Mouse (Mus musculus) liver, postnatal 0 days (tissue): ENCODE data around the gene Slc26a10.

ENCODE experiments used
- CTCF ChIP-seq: sonication (generic); IDR thresholded peaks from 2 replicates; pipeline ENCODE4 v1.5.1; 2016; ENCODE audit warnings: antibody characterized with exemption, low read depth
- EP300 ChIP-seq: IDR thresholded peaks from 2 replicates; pipeline ENCODE4 v1.6.1; 2016; ENCODE audit warnings: antibody characterized with exemption, low read depth, mild to moderate bottlenecking

DNA sequence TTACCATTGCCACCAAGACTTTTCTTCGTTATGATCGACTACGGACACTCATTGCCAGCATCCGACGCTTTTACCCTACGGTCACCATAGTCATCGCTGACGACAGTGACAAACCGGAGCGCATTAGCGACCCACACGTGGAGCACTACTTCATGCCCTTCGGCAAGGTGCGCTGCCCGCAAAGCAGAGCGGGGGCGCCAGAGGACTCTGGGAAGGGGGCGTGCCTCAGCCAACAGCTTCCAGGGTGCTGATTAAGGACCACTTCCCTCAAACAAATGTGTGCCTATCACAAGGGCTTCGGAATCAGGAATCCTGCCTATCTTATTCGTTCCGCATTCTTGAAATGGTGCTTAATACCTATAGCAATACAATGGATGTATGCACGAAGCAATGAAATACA, 10.4 kb downstream of the Slc26a10 start:
- TF ChIP-seq CTCF (peak; percentile 47), EP300 (no peak)
